Mouse (Mus musculus) cortical plate, adult 2 months (tissue): ENCODE data around the gene Pigr. TPM values are rescaled to one million over a fixed set of nuclear protein-coding genes. Genes with fewer than 3 reads are reported as not detected.

Experiments used
- H3K27ac ChIP-seq: fragments of 200-500 bp; 2 replicates; pipeline ENCODE4 v1.5.1; 2012; ENCODE audit warnings: low read length, control low read depth, inconsistent platforms; ENCODE audit not compliant: insufficient read depth
- H3K4me1 ChIP-seq: fragments of 200-500 bp; 2 replicates; pipeline ENCODE4 v1.6.1; 2011; ENCODE audit warnings: low read length; ENCODE audit not compliant: control insufficient read depth, insufficient read depth
- H3K4me3 ChIP-seq: fragments of 200-500 bp; 2 replicates; pipeline ENCODE4 v1.5.1; 2011; ENCODE audit warnings: mild to moderate bottlenecking, low read length, control low read depth; ENCODE audit not compliant: insufficient read depth
- CTCF ChIP-seq: fragments of 200-500 bp; IDR thresholded peaks from 2 replicates; pipeline ENCODE4 v1.5.1; 2011; ENCODE audit warnings: mild to moderate bottlenecking, control low read depth, low read length; ENCODE audit not compliant: insufficient read depth; ENCODE audit errors: extremely low read depth
- POLR2A ChIP-seq: fragments of 200-500 bp; IDR thresholded peaks from 2 replicates; pipeline ENCODE4 v1.6.1; 2011; ENCODE audit warnings: mild to moderate bottlenecking, low read length, control low read depth; ENCODE audit not compliant: insufficient read depth; ENCODE audit errors: extremely low read depth
- polyA plus RNA-seq: library from polyadenylated mRNA; depleted of rRNA; stranded (reverse); fragments of >200 nt; gene quantifications from 2 replicates; pipeline ENCODE4 v1.2.3, GENCODE M21; 2012

Gene Pigr
- polyA plus RNA-seq, 1 experiment, result not detected

- TF ChIP-seq POLR2A (no peak), CTCF (no peak)
- Histone ChIP-seq H3K4me1 (no peaks in the 10 kb centered on the region), H3K27ac (no peak within 1 kb of the TSS), H3K4me3 (no peak within 1 kb of the TSS)
Measured at GRCm38 (mm10) chr1:130800602-130801001, 25.9 kb upstream of the Pigr start, which contains the start of gene Fcamr. Gene Fcamr (plus strand): TSS chr1:130800902.

- no peak for TF ChIP-seq CTCF
- Histone ChIP-seq H3K4me3 (no peak overlapping the region), H3K4me1 (no peaks in the 10 kb centered on the region), H3K27ac (no peak overlapping the region)
Measured at GRCm38 (mm10) chr1:130801511-130801910, 25.0 kb upstream of the Pigr start.

GRCm38 (mm10) chr1:130802976-130803375, 23.5 kb upstream of the Pigr start:
- TF ChIP-seq POLR2A, result no peak
- no peak for TF ChIP-seq CTCF
- no peak overlapping the region for H3K4me3 ChIP-seq
- no peak overlapping the region for H3K27ac ChIP-seq
- no peaks in the 10 kb centered on the region for H3K4me1 ChIP-seq

GRCm38 (mm10) chr1:130804279-130804678, 22.2 kb upstream of the Pigr start:
- no peak for TF ChIP-seq POLR2A
- TF ChIP-seq CTCF, result no peak
- Histone ChIP-seq H3K4me1 (no peaks in the 10 kb centered on the region), H3K27ac (no peak overlapping the region), H3K4me3 (no peak overlapping the region)

GRCm38 (mm10) chr1:130810906-130811305, 15.6 kb upstream of the Pigr start:
- TF ChIP-seq CTCF, result no peak
- no peak for TF ChIP-seq POLR2A
- Histone ChIP-seq H3K27ac (no peak overlapping the region), H3K4me3 (no peak overlapping the region), H3K4me1 (no peaks in the 10 kb centered on the region)

GRCm38 (mm10) chr1:130811316-130811715, 15.2 kb upstream of the Pigr start:
- H3K4me3 ChIP-seq, result no peak overlapping the region
- no peak overlapping the region for H3K27ac ChIP-seq
- TF ChIP-seq CTCF, result no peak
- no peak for TF ChIP-seq POLR2A
- no peaks in the 10 kb centered on the region for H3K4me1 ChIP-seq

- no peaks in the 10 kb centered on the region for H3K4me1 ChIP-seq
- H3K27ac ChIP-seq, result no peak overlapping the region
- no peak overlapping the region for H3K4me3 ChIP-seq
- no peak for TF ChIP-seq CTCF
- no peak for TF ChIP-seq POLR2A
Measured at GRCm38 (mm10) chr1:130819737-130820136, 6.7 kb upstream of the Pigr start.

GRCm38 (mm10) chr1:130820316-130821148, 6.0 kb upstream of the Pigr start:
- TF ChIP-seq CTCF (no peak), POLR2A (no peak)
- H3K4me3 ChIP-seq, result no peak overlapping the region
- H3K27ac ChIP-seq, result no peak overlapping the region
- no peaks in the 10 kb centered on the region for H3K4me1 ChIP-seq

- no peak overlapping the region for H3K27ac ChIP-seq
- TF ChIP-seq POLR2A, result no peak
- TF ChIP-seq CTCF, result no peak
- no peak overlapping the region for H3K4me3 ChIP-seq
Measured at GRCm38 (mm10) chr1:130821149-130821471, 5.4 kb upstream of the Pigr start.

GRCm38 (mm10) chr1:130821911-130822625, 4.4 kb upstream of the Pigr start:
- no peak for TF ChIP-seq CTCF
- TF ChIP-seq POLR2A, result no peak
- no peak overlapping the region for H3K4me3 ChIP-seq
- H3K27ac ChIP-seq, result no peak overlapping the region
- H3K4me1 ChIP-seq, result no peaks in the 10 kb centered on the region

More at GRCm38 (mm10) chr1:130821149-130821471, 5.4 kb upstream of the Pigr start:
- no peaks in the 10 kb centered on the region for H3K4me1 ChIP-seq
